Mouse (Mus musculus): ENCODE data around the gene Clpx.
"Not testable (repeated sequence)": the region's sequence is repeated elsewhere in the genome, so short reads cannot be mapped to it uniquely, and the experiment has no call there.

GRCm38 (mm10) chr9:65274851-65275250 lies 19.2 kb upstream of the Clpx start:
- TF ChIP-seq CTCF (IDR thresholded peaks at IDR 0.05; ENCODE audit: low read depth, low read length); GATA1 (IDR thresholded peaks at IDR 0.05; ENCODE audit: borderline replicate concordance, low read length); TAL1 (conservative IDR thresholded peaks at IDR 0.05; ENCODE audit: low read depth, low read length); POLR2AphosphoS5 (IDR thresholded peaks at IDR 0.05; ENCODE audit: insufficient replicate concordance, low read depth, low read length); GATA2 (IDR thresholded peaks at IDR 0.05; ENCODE audit: borderline replicate concordance, low read depth, low read length): not testable (repeated sequence)
